Mouse (Mus musculus) c-Kit-negative CD71-positive TER-119-positive erythroid progenitor cells, embryonic 14.5 days (primary cell): ENCODE data around the gene Helb.
"Not testable (repeated sequence)": the region's sequence is repeated elsewhere in the genome, so short reads cannot be mapped to it uniquely, and the experiment has no call there.

Experiments used
- DNase-seq: peaks from one replicate; pipeline ENCODE4 v3.0.0-alpha.2; 2013; ENCODE audit warnings: low read depth, low spot score

The Helb gene

GRCm38 (mm10) chr10:120112507-120113396 is at the start of gene Helb:
Gene Helb (minus strand): TSS chr10:120112987.
- DNase-seq = peak; percentile 96

- DNase-seq = no peak
Measured at GRCm38 (mm10) chr10:120160533-120160932, 47.7 kb upstream of the Helb start.

- DNase-seq = no peak
Measured at GRCm38 (mm10) chr10:120153911-120154310, 41.1 kb upstream of the Helb start.

- no peak for DNase-seq
Measured at GRCm38 (mm10) chr10:120151672-120152071, 38.9 kb upstream of the Helb start.

GRCm38 (mm10) chr10:120140916-120141516 is 28.2 kb upstream of the Helb start:
- DNase-seq = no peak

- DNase-seq = no peak
Measured at GRCm38 (mm10) chr10:120140193-120140592, 27.4 kb upstream of the Helb start.

GRCm38 (mm10) chr10:120136020-120136562 is 23.3 kb upstream of the Helb start:
- DNase-seq = no peak

GRCm38 (mm10) chr10:120133697-120134096 is 20.9 kb upstream of the Helb start:
- DNase-seq = no peak

GRCm38 (mm10) chr10:120130621-120131020 is 17.8 kb upstream of the Helb start:
- DNase-seq = peak; percentile 24

- DNase-seq = no peak
Measured at GRCm38 (mm10) chr10:120128601-120129277, 16.0 kb upstream of the Helb start.

- no peak for DNase-seq
Measured at GRCm38 (mm10) chr10:120125465-120125857, 12.7 kb upstream of the Helb start.

GRCm38 (mm10) chr10:120124801-120125464 is 12.1 kb upstream of the Helb start:
- peak; percentile 54 for DNase-seq

GRCm38 (mm10) chr10:120123721-120124120 is 10.9 kb upstream of the Helb start:
- no peak for DNase-seq

- DNase-seq = no peak
Measured at GRCm38 (mm10) chr10:120115249-120115648, 2.5 kb upstream of the Helb start.

- no peak for DNase-seq
Measured at GRCm38 (mm10) chr10:120114493-120114892, 1.7 kb upstream of the Helb start.

GRCm38 (mm10) chr10:120113980-120114379 is 1.2 kb upstream of the Helb start:
- no peak for DNase-seq

GRCm38 (mm10) chr10:120113482-120113881 is 695 bp upstream of the Helb start:
- not testable (repeated sequence) for DNase-seq

- no peak for DNase-seq
Measured at GRCm38 (mm10) chr10:120111691-120112319, 982 bp downstream of the Helb start.

- no peak for DNase-seq
Measured at GRCm38 (mm10) chr10:120100806-120101205, 12.0 kb downstream of the Helb start.

- no peak for DNase-seq
Measured at GRCm38 (mm10) chr10:120097564-120097963, 15.2 kb downstream of the Helb start.

- DNase-seq = no peak
Measured at GRCm38 (mm10) chr10:120095716-120096115, 17.1 kb downstream of the Helb start.
